ENCODE assay signal across 13 mouse cellular contexts in genomic region chr16:72705851-72706250, GRCm38 (mm10).
"Had no signal": no experiment of that assay in that cellular context is flagged by ENCODE, and none has a peak within 500 bp of the region (broad histone marks: within the 10 kb centered on the region; RNA-seq: fewer than 3 reads in every experiment).

No protein-coding gene starts in this region.

- DNase-seq: lung, adult 18-20 months; lung, embryonic 14.5 days; lung, postnatal 10 days; lung, postnatal 4 days; midbrain, embryonic 14.5 days; retina, postnatal 1 day; right cerebral cortex, adult 18-20 months; right cerebral cortex, postnatal 25 days; right cerebral cortex, postnatal 4 days; spleen, adult 18-20 months; thymus, adult 18-20 months; thymus, postnatal 14 days; thymus, postnatal 36 days had no signal
